9 mouse cellular contexts compared by ENCODE assay signal in the genomic region with DNA sequence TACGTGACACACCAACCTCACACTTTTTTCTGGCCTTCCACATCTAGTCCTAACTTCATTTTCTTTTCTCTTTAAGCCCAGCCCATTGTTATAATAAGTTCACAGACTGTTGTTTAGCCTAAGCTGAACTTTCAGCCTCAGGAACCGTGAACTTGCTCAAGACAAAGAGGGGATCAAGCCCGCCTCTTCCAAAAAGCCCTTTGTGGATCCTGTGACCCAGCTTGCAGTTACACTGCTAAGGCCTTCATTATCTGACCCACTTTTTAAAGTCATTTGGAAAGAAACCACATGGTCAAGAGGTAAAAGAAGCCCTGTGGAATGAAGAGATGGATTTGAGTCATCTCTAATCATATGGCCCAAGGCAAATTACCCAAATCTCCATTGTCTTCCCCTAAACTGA. TPM values are rescaled to one million over a fixed set of nuclear protein-coding genes. Genes with fewer than 3 reads are reported as not detected.
A peak's percentile ranks its signal among the peaks of the same experiment; 100 is the strongest.
DNase-seq lines count a peak whose midpoint lies in the region; ATAC-seq and TF ChIP-seq lines count a peak whose summit lies in the region.
"Had no signal": no experiment of that assay in that cellular context is flagged by ENCODE, and none has a peak within 500 bp of the region (broad histone marks: within the 10 kb centered on the region; RNA-seq: fewer than 3 reads in every experiment).

No protein-coding gene starts in this region.

- TF ChIP-seq CTCF in intestine, postnatal 0 days (IDR thresholded peaks at IDR 0.05; ENCODE audit: low read depth): no peak

- peaks cover 75% of the 10 kb centered on the region for H3K79me2 ChIP-seq in macrophage (ENCODE audit: inconsistent target)

- no peaks in the 10 kb centered on the region for H3K27me3 ChIP-seq in intestine, embryonic 15.5 days (replicated peaks)
- no peaks in the 10 kb centered on the region for H3K27me3 ChIP-seq in intestine, postnatal 0 days (replicated peaks; ENCODE audit: control insufficient read depth, insufficient read depth, low read length)
- H3K27me3 ChIP-seq in embryonic facial prominence, embryonic 10.5 days (replicated peaks; ENCODE audit: low read depth, poor library complexity, severe bottlenecking): no peaks in the 10 kb centered on the region
- no peaks in the 10 kb centered on the region for H3K27me3 ChIP-seq in embryonic facial prominence, embryonic 14.5 days (replicated peaks; ENCODE audit: control insufficient read depth, insufficient read depth, low read length)

- H3K4me1 ChIP-seq in intestine, embryonic 15.5 days (replicated peaks): peaks cover 6% of the 10 kb centered on the region
- H3K4me1 ChIP-seq in intestine, postnatal 0 days (replicated peaks; ENCODE audit: control insufficient read depth, insufficient read depth, low read length): no peaks in the 10 kb centered on the region
- peaks cover 46% of the 10 kb centered on the region for H3K4me1 ChIP-seq in embryonic facial prominence, embryonic 10.5 days
- H3K4me1 ChIP-seq in embryonic facial prominence, embryonic 14.5 days (ENCODE audit: control insufficient read depth, insufficient read depth, low read length): peaks cover 12% of the 10 kb centered on the region

- no peak overlapping the region for H3K9ac ChIP-seq in intestine, embryonic 15.5 days
- no peak overlapping the region for H3K9ac ChIP-seq in intestine, postnatal 0 days (ENCODE audit: low read depth, low read length)
- no peak overlapping the region for H3K9ac ChIP-seq in embryonic facial prominence, embryonic 14.5 days (ENCODE audit: low read depth, low read length)

- no peaks in the 10 kb centered on the region for H3K36me3 ChIP-seq in intestine, embryonic 15.5 days
- no peaks in the 10 kb centered on the region for H3K36me3 ChIP-seq in intestine, postnatal 0 days (ENCODE audit: control insufficient read depth, insufficient read depth)
- peaks cover 18% of the 10 kb centered on the region for H3K36me3 ChIP-seq in embryonic facial prominence, embryonic 10.5 days (replicated peaks)
- peaks cover 14% of the 10 kb centered on the region; the same call in 1 of the 2 replicates for H3K36me3 ChIP-seq in embryonic facial prominence, embryonic 14.5 days (ENCODE audit: control insufficient read depth, insufficient read depth, low read length)
- H3K36me3 ChIP-seq in macrophage (ENCODE audit: inconsistent target): no peaks in the 10 kb centered on the region; the same call in 1 of the 2 replicates

- ATAC-seq in intestine, embryonic 15.5 days: no peak
- no peak for ATAC-seq in intestine, postnatal 0 days
- ATAC-seq in embryonic facial prominence, embryonic 14.5 days (ENCODE audit: low read depth): no peak
- ATAC-seq: activated CD4-positive, CD25-positive, alpha-beta regulatory T cell, adult 4 months had no signal

- H3K9me3 ChIP-seq in intestine, embryonic 15.5 days: no peaks in the 10 kb centered on the region
- H3K9me3 ChIP-seq in intestine, postnatal 0 days (ENCODE audit: control insufficient read depth): no peaks in the 10 kb centered on the region
- no peaks in the 10 kb centered on the region for H3K9me3 ChIP-seq in embryonic facial prominence, embryonic 10.5 days
- H3K9me3 ChIP-seq in embryonic facial prominence, embryonic 14.5 days (ENCODE audit: control insufficient read depth, low read length): 0 out of 2 replicates have a peak, but pooled peaks cover 3% of the 10 kb centered on the region

- DNase-seq in embryonic facial prominence, embryonic 10.5 days (ENCODE audit: low spot score): no peak
- DNase-seq in embryonic facial prominence, embryonic 14.5 days (ENCODE audit: low spot score): no peak
- DNase-seq in layer of hippocampus, adult 8-10 months (ENCODE audit: low spot score in 2 of 2): no peak
- no peak for DNase-seq in ovary, adult 18-20 months (ENCODE audit: low spot score)
- DNase-seq: spleen, adult 18-20 months had no signal

- H3K4me2 ChIP-seq in intestine, embryonic 15.5 days (replicated peaks): no peak overlapping the region
- H3K4me2 ChIP-seq in intestine, postnatal 0 days (replicated peaks; ENCODE audit: low read depth): no peak overlapping the region
- H3K4me2 ChIP-seq in embryonic facial prominence, embryonic 14.5 days (ENCODE audit: low read depth, low read length): peak overlapping the region; percentile 91; the same call in 1 of the 2 replicates

- H3K27ac ChIP-seq in intestine, embryonic 15.5 days: 0 out of 2 replicates have a peak overlapping the region, but pooled peaks have one; percentile 36
- H3K27ac ChIP-seq in intestine, postnatal 0 days (ENCODE audit: low read depth, low read length): no peak overlapping the region
- H3K27ac ChIP-seq in embryonic facial prominence, embryonic 10.5 days (replicated peaks): peak overlapping the region; percentile 60
- H3K27ac ChIP-seq in embryonic facial prominence, embryonic 14.5 days (replicated peaks; ENCODE audit: low read depth, low read length): peak overlapping the region; percentile 98
- H3K27ac ChIP-seq in macrophage: 0 out of 2 replicates have a peak overlapping the region, but pooled peaks have one; percentile 80

- 77% methylated on average over 3 of the region's 3 CpGs for WGBS in intestine, embryonic 15.5 days
- WGBS in intestine, postnatal 0 days: 91% methylated on average over 3 of the region's 3 CpGs
- WGBS in embryonic facial prominence, embryonic 10.5 days: 78% methylated on average over 3 of the region's 3 CpGs
- WGBS in embryonic facial prominence, embryonic 14.5 days: 75% methylated on average over 3 of the region's 3 CpGs
- WGBS in macrophage (ENCODE audit: missing documents): 94% methylated on average over 3 of the region's 3 CpGs

- no peak overlapping the region for H3K4me3 ChIP-seq in intestine, embryonic 15.5 days (replicated peaks)
- no peak overlapping the region for H3K4me3 ChIP-seq in intestine, postnatal 0 days (ENCODE audit: low read depth, low read length)
- 0 out of 2 replicates have a peak overlapping the region, but pooled peaks have one; percentile 1 for H3K4me3 ChIP-seq in embryonic facial prominence, embryonic 10.5 days
- H3K4me3 ChIP-seq in embryonic facial prominence, embryonic 14.5 days (ENCODE audit: low read depth, low read length): no peak overlapping the region
- H3K4me3 ChIP-seq in macrophage (ENCODE audit: inconsistent target): no peak overlapping the region

RNA-seq across cellular contexts. Expression of gene Rcbtb2, which starts 19.0 kb away (rescaled TPM):
- 69.2 and 77.0 TPM in 2 replicates for polyA plus RNA-seq in intestine, embryonic 15.5 days (2015; fragmentation: Nextera tagmentation; extraction: Ambion mirVana)
- 31.8 and 32.2 TPM in 2 replicates for polyA plus RNA-seq in intestine, postnatal 0 days (2015; fragmentation: Nextera tagmentation; extraction: Ambion mirVana)
- polyA plus RNA-seq in embryonic facial prominence, embryonic 10.5 days (2016; fragmentation: Nextera tagmentation; extraction: Ambion mirVana): 171 and 180 TPM in 2 replicates
- 86.4 and 95.1 TPM in 2 replicates for polyA plus RNA-seq in embryonic facial prominence, embryonic 14.5 days (2014; fragmentation: Nextera tagmentation; extraction: Ambion mirVana)
- 100 to 1,000 TPM in 9 of 26 experiments, 10 to 100 TPM in 17; 10.1 to 399 (median 78.4) TPM for total RNA-seq in macrophage (2018; cell fraction: chromatin; rRNA removed)
- total RNA-seq in macrophage (2018; cell fraction: cytosol; rRNA removed): 100 to 1,000 TPM in 13 of 26 experiments, 10 to 100 TPM in 13; 30.9 to 230 (median 97.0) TPM
- total RNA-seq in macrophage (2018; cell fraction: nucleus; rRNA removed): 100 to 1,000 TPM in 8 of 26 experiments, 10 to 100 TPM in 18; 16.4 to 314 (median 54.6) TPM
- 214 to 549 TPM (median 282 TPM) in 3 replicates for polyA plus RNA-seq in macrophage (2018)
- 10 to 100 TPM; 25.4 to 41.4 (median 32.9) TPM for total RNA-seq in layer of hippocampus, adult 8-10 months (2022)
